Mouse (Mus musculus) kidney, adult 2 months (tissue): ENCODE data around the gene Scml4. TPM values are rescaled to one million over a fixed set of nuclear protein-coding genes. Genes with fewer than 3 reads are reported as not detected.

Source experiments
- DNase-seq: peaks from one replicate; pipeline ENCODE4 v3.0.0; 2021
- H3K27ac ChIP-seq: fragments of 200-500 bp; 2 replicates; pipeline ENCODE4 v1.5.1; 2012; ENCODE audit warnings: low read depth, low read length, control low read depth, inconsistent platforms; ENCODE audit not compliant: insufficient read depth
- H3K27me3 ChIP-seq: fragments of 200-500 bp; replicated peaks from 2 replicates; pipeline ENCODE4 v1.6.1; 2012; ENCODE audit warnings: mild to moderate bottlenecking, moderate library complexity, low read length, inconsistent platforms; ENCODE audit not compliant: control insufficient read depth, insufficient read depth
- H3K36me3 ChIP-seq: fragments of 200-500 bp; 2 replicates; pipeline ENCODE4 v1.6.1; 2012; ENCODE audit warnings: mild to moderate bottlenecking, moderate library complexity, low read length, inconsistent platforms; ENCODE audit not compliant: control insufficient read depth, insufficient read depth
- H3K4me1 ChIP-seq: fragments of 200-500 bp; 2 replicates; pipeline ENCODE4 v1.6.1; 2011; ENCODE audit warnings: low read length; ENCODE audit not compliant: control insufficient read depth, insufficient read depth
- H3K4me3 ChIP-seq: fragments of 200-500 bp; 2 replicates; pipeline ENCODE4 v1.5.1; 2011; ENCODE audit warnings: mild to moderate bottlenecking, low read depth, low read length, control low read depth; ENCODE audit not compliant: insufficient read depth
- CTCF ChIP-seq: fragments of 200-500 bp; conservative IDR thresholded peaks from 2 replicates; pipeline ENCODE4 v1.5.1; 2011; ENCODE audit warnings: low read depth, mild to moderate bottlenecking, control low read depth, low read length, moderate library complexity, mixed read lengths; ENCODE audit not compliant: insufficient read depth, insufficient read length
- POLR2A ChIP-seq: fragments of 200-500 bp; IDR thresholded peaks from one replicate; pipeline ENCODE4 v1.6.1; 2011; ENCODE audit warnings: low read depth, low read length, control low read depth
- WGBS: fragments of 180-500 bp; shearing (Covaris S2); methylation state at CpG from one replicate; pipeline ENCODE4 v1.1.7; 2018; 5-methylcytosine and 5-hydroxymethylcytosine counted together
- polyA plus RNA-seq: library from polyadenylated mRNA; depleted of rRNA; stranded (reverse); fragments of >200 nt; gene quantifications from 2 replicates; pipeline ENCODE4 v1.2.3, GENCODE M21; 2012

The Scml4 gene
- polyA plus RNA-seq, 1 experiment, result 2.2 TPM

- peaks cover 4% of the 10 kb centered on the region; the same call in 1 of the 2 replicates for H3K4me1 ChIP-seq
- H3K27me3 ChIP-seq, result no peaks in the 10 kb centered on the region
- no peak for DNase-seq
- 86% methylated on average over 6 of the region's 6 CpGs for WGBS
- H3K4me3 ChIP-seq, result no peak overlapping the region
- H3K27ac ChIP-seq, result no peak overlapping the region
- no peaks in the 10 kb centered on the region for H3K36me3 ChIP-seq
- TF ChIP-seq POLR2A (no peak), CTCF (no peak)
Measured at GRCm38 (mm10) chr10:42976577-42976976, 116.4 kb downstream of the Scml4 start.

GRCm38 (mm10) chr10:42978346-42978745, 118.2 kb downstream of the Scml4 start:
- Histone ChIP-seq H3K36me3 (no peaks in the 10 kb centered on the region), H3K27ac (no peak overlapping the region), H3K4me3 (no peak overlapping the region), H3K4me1 (no peaks in the 10 kb centered on the region), H3K27me3 (no peaks in the 10 kb centered on the region)
- WGBS, result 64% methylated on average over 3 of the region's 3 CpGs
- DNase-seq, result no peak
- TF ChIP-seq POLR2A, result no peak
- TF ChIP-seq CTCF, result no peak

GRCm38 (mm10) chr10:42980999-42981757, 121.0 kb downstream of the Scml4 start:
- H3K27me3 ChIP-seq, result no peaks in the 10 kb centered on the region
- H3K4me1 ChIP-seq, result no peaks in the 10 kb centered on the region
- no peak overlapping the region for H3K27ac ChIP-seq
- WGBS, result 61% methylated on average over 7 of the region's 7 CpGs
- no peaks in the 10 kb centered on the region for H3K36me3 ChIP-seq
- TF ChIP-seq POLR2A, result no peak
- TF ChIP-seq CTCF, result no peak
- no peak overlapping the region for H3K4me3 ChIP-seq
- no peak for DNase-seq

- WGBS, result 63% methylated on average over 4 of the region's 4 CpGs
- DNase-seq, result no peak
Measured at GRCm38 (mm10) chr10:42984886-42985285, 124.7 kb downstream of the Scml4 start.

GRCm38 (mm10) chr10:42987594-42988052, 127.5 kb downstream of the Scml4 start:
- Histone ChIP-seq H3K36me3 (no peaks in the 10 kb centered on the region), H3K27ac (no peak overlapping the region), H3K27me3 (no peaks in the 10 kb centered on the region), H3K4me1 (no peaks in the 10 kb centered on the region), H3K4me3 (no peak overlapping the region)
- TF ChIP-seq CTCF (peak; percentile 67), POLR2A (no peak)
- DNase-seq, result peak; percentile 63
- WGBS, result 12% methylated on average over 6 of the region's 6 CpGs

More at GRCm38 (mm10) chr10:42984886-42985285, 124.7 kb downstream of the Scml4 start:
- H3K36me3 ChIP-seq, result no peaks in the 10 kb centered on the region
- TF ChIP-seq CTCF (no peak), POLR2A (no peak)
- H3K27ac ChIP-seq, result no peak overlapping the region
- H3K4me1 ChIP-seq, result no peaks in the 10 kb centered on the region
- H3K4me3 ChIP-seq, result no peak overlapping the region
- H3K27me3 ChIP-seq, result no peaks in the 10 kb centered on the region

- no peak overlapping the region for H3K4me3 ChIP-seq
- H3K27me3 ChIP-seq, result no peaks in the 10 kb centered on the region
- H3K27ac ChIP-seq, result no peak overlapping the region
- TF ChIP-seq CTCF (no peak), POLR2A (no peak)
- 72% methylated on average over 15 of the region's 15 CpGs for WGBS
- H3K4me1 ChIP-seq, result peaks cover 1% of the 10 kb centered on the region; the same call in 1 of the 2 replicates
- no peak for DNase-seq
- no peaks in the 10 kb centered on the region for H3K36me3 ChIP-seq
Measured at GRCm38 (mm10) chr10:42988627-42989026, 128.5 kb downstream of the Scml4 start.

GRCm38 (mm10) chr10:42989910-42990309, 129.7 kb downstream of the Scml4 start:
- WGBS, result 34% methylated on average over 6 of the region's 6 CpGs
- Histone ChIP-seq H3K4me3 (no peak overlapping the region), H3K27ac (no peak overlapping the region), H3K36me3 (no peaks in the 10 kb centered on the region), H3K27me3 (no peaks in the 10 kb centered on the region), H3K4me1 (peaks cover 5% of the 10 kb centered on the region; the same call in 1 of the 2 replicates)
- TF ChIP-seq POLR2A, result no peak
- TF ChIP-seq CTCF, result peak; percentile 72
- peak; percentile 47 for DNase-seq

GRCm38 (mm10) chr10:42991018-42991417, 130.8 kb downstream of the Scml4 start:
- WGBS, result 69% methylated on average over 9 of the region's 9 CpGs
- no peak overlapping the region for H3K27ac ChIP-seq
- H3K36me3 ChIP-seq, result no peaks in the 10 kb centered on the region
- DNase-seq, result no peak
- no peaks in the 10 kb centered on the region for H3K27me3 ChIP-seq
- peaks cover 5% of the 10 kb centered on the region; the same call in 1 of the 2 replicates for H3K4me1 ChIP-seq
- TF ChIP-seq POLR2A, result no peak
- TF ChIP-seq CTCF, result no peak
- no peak overlapping the region for H3K4me3 ChIP-seq
